Mouse (Mus musculus) kidney, adult 2 months (tissue): ENCODE data around the gene Rbfox1.

Experiments
- CTCF ChIP-seq: fragments of 200-500 bp; conservative IDR thresholded peaks from 2 replicates; pipeline ENCODE4 v1.5.1; 2011; ENCODE audit warnings: low read depth, mild to moderate bottlenecking, control low read depth, low read length, moderate library complexity, mixed read lengths; ENCODE audit not compliant: insufficient read depth, insufficient read length
- POLR2A ChIP-seq: fragments of 200-500 bp; IDR thresholded peaks from one replicate; pipeline ENCODE4 v1.6.1; 2011; ENCODE audit warnings: low read depth, low read length, control low read depth

DNA sequence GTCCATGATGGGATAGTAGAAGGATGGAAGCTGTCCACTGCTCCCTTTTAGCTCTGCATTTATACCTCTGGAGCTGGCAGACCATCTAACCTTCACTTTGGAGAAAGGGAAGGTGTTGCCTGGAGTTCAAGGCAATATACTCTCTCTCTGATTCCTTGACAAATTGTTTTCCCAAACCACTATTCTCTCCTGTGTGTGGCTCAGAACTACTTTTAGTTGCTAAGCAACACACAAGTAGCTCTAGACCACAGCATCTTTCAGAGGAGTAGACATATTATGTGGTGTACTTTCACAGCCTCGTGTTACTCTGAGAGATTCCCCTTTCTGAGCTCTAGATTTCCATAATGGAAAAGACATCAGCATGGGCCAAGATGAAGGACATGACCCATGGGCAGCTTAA is 417.9 kb downstream of the Rbfox1 start:
- TF ChIP-seq CTCF (no peak), POLR2A (no peak)
